Mouse (Mus musculus): ENCODE measurements around the gene Reg3g. TPM values are rescaled to one million over a fixed set of nuclear protein-coding genes. Genes with fewer than 3 reads are reported as not detected.

Gene Reg3g
- polyA plus RNA-seq (2014; fragmentation: Nextera tagmentation; extraction: Ambion mirVana) = not detected in 2 replicates

DNA sequence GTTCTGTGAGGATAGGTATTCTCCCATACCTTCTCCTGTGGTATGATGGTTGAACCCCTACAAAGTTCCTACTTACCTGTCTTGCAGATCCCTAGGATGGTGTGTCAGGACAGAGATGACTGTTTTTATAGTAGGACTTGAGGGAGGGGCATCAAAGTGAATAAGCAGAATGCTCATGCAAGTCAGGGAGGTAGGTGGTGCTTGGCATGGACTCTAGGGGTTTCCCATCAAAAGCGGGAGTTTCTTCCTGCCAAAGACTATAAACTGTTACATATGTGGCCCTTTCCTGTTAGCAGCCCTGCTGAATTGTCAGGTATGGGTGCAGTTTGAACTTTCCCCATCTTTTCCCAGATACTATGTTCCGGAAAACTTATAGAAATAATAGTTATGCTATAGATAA lies at the start of gene Reg3g:
Gene Reg3g (minus strand): TSS at position 101 of the 400 bp plus-strand sequence.
- no peaks in the 10 kb centered on the region for H3K27me3 ChIP-seq (ENCODE audit: control insufficient read depth, insufficient read depth, low read length)
- no peak within 1 kb of the TSS for H3K27ac ChIP-seq (ENCODE audit: low read depth, low read length)
- H3K9me3 ChIP-seq (ENCODE audit: control insufficient read depth, low read length) = no peaks in the 10 kb centered on the region
- no peaks in the 10 kb centered on the region for H3K4me1 ChIP-seq (ENCODE audit: control insufficient read depth, insufficient read depth, low read length)
- H3K9ac ChIP-seq (ENCODE audit: low read length) = no peak within 1 kb of the TSS
- DNase-seq (ENCODE audit: low spot score) = no peak
- H3K36me3 ChIP-seq (ENCODE audit: control insufficient read depth, insufficient read depth, low read length) = no peaks in the 10 kb centered on the region
- no peak within 1 kb of the TSS for H3K4me3 ChIP-seq (ENCODE audit: low read depth, low read length)
- no peak for ATAC-seq (ENCODE audit: insufficient read depth, low FRiP score, low TSS enrichment)
- WGBS = 92% methylated on average over 2 of the region's 2 CpGs
- no peak within 1 kb of the TSS for H3K4me2 ChIP-seq (ENCODE audit: low read depth)

- Histone ChIP-seq H3K27me3 (ENCODE audit: control insufficient read depth, insufficient read depth, low read length) (no peaks in the 10 kb centered on the region), H3K4me3 (ENCODE audit: low read depth, low read length) (no peak overlapping the region), H3K4me2 (ENCODE audit: low read depth) (no peak overlapping the region), H3K36me3 (ENCODE audit: control insufficient read depth, insufficient read depth, low read length) (no peaks in the 10 kb centered on the region), H3K9ac (ENCODE audit: low read length) (no peak overlapping the region), H3K27ac (ENCODE audit: low read depth, low read length) (no peak overlapping the region), H3K4me1 (ENCODE audit: control insufficient read depth, insufficient read depth, low read length) (no peaks in the 10 kb centered on the region), H3K9me3 (ENCODE audit: control insufficient read depth, low read length) (no peaks in the 10 kb centered on the region)
- 81% methylated on average over 3 of the region's 3 CpGs for WGBS
- ATAC-seq (ENCODE audit: insufficient read depth, low FRiP score, low TSS enrichment) (no peak), DNase-seq (ENCODE audit: low spot score) (no peak)
These were observed 47.2 kb upstream of the Reg3g start for GRCm38 (mm10) chr6:78515777-78516446.

- DNase-seq (ENCODE audit: low spot score) = peak; percentile 72
- Histone ChIP-seq H3K9me3 (ENCODE audit: control insufficient read depth, low read length) (no peaks in the 10 kb centered on the region), H3K4me1 (ENCODE audit: control insufficient read depth, insufficient read depth, low read length) (no peaks in the 10 kb centered on the region), H3K9ac (ENCODE audit: low read length) (no peak overlapping the region), H3K4me3 (ENCODE audit: low read depth, low read length) (no peak overlapping the region), H3K36me3 (ENCODE audit: control insufficient read depth, insufficient read depth, low read length) (no peaks in the 10 kb centered on the region), H3K4me2 (ENCODE audit: low read depth) (no peak overlapping the region), H3K27ac (ENCODE audit: low read depth, low read length) (no peak overlapping the region), H3K27me3 (ENCODE audit: control insufficient read depth, insufficient read depth, low read length) (no peaks in the 10 kb centered on the region)
- 0% methylated on average over 3 of the region's 3 CpGs for WGBS
- peak; percentile 74; the same call in 1 of the 2 replicates for ATAC-seq (ENCODE audit: insufficient read depth, low FRiP score, low TSS enrichment)
These were observed 44.2 kb upstream of the Reg3g start for GRCm38 (mm10) chr6:78512833-78513232.

DNA sequence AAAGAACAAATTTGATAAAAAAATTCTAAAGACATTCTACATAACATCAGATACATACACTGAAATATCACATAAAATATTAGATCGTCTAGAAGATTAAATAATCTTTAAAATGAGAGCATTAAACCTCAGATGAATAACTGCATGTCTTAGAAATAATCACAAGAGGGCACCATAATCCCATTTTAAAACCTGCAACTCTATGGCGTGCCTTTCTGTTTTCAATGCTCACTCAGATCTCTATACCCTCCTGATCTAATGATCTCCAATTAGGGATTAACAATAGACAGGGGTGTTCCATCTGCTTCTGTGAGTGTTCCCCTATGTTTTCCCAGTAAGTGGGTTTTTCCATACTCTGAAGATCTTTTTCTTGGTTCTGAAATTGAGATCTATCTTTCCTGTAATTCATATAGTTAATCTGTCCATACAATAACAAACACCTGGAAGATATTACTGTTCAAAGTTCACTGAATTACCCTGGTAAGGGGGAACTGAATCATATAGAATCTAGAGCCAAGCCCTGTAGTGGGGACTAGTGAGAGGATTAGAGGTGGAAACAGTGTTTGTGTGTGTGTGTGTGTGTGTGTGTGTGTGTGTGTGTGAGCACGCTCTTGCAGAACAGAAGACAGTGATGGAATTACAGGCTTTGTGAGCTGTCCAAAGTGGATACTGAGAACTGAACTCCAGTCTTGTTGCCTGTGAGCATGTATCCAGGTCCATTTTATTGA lies 41.7 kb upstream of the Reg3g start:
- DNase-seq (ENCODE audit: low spot score) (no peak), ATAC-seq (ENCODE audit: insufficient read depth, low FRiP score, low TSS enrichment) (no peak)
- H3K36me3 ChIP-seq (ENCODE audit: control insufficient read depth, insufficient read depth, low read length) = no peaks in the 10 kb centered on the region
- WGBS = 68% methylated on average over 3 of the region's 3 CpGs
- H3K4me2 ChIP-seq (ENCODE audit: low read depth) = no peak overlapping the region
- no peaks in the 10 kb centered on the region for H3K9me3 ChIP-seq (ENCODE audit: control insufficient read depth, low read length)
- no peaks in the 10 kb centered on the region for H3K27me3 ChIP-seq (ENCODE audit: control insufficient read depth, insufficient read depth, low read length)
- H3K4me1 ChIP-seq (ENCODE audit: control insufficient read depth, insufficient read depth, low read length) = no peaks in the 10 kb centered on the region
- H3K9ac ChIP-seq (ENCODE audit: low read length) = no peak overlapping the region
- no peak overlapping the region for H3K27ac ChIP-seq (ENCODE audit: low read depth, low read length)
- no peak overlapping the region for H3K4me3 ChIP-seq (ENCODE audit: low read depth, low read length)

- Histone ChIP-seq H3K36me3 (ENCODE audit: control insufficient read depth, insufficient read depth, low read length) (no peaks in the 10 kb centered on the region), H3K27me3 (ENCODE audit: control insufficient read depth, insufficient read depth, low read length) (no peaks in the 10 kb centered on the region), H3K9ac (ENCODE audit: low read length) (no peak overlapping the region), H3K4me1 (ENCODE audit: control insufficient read depth, insufficient read depth, low read length) (no peaks in the 10 kb centered on the region), H3K4me3 (ENCODE audit: low read depth, low read length) (no peak overlapping the region), H3K27ac (ENCODE audit: low read depth, low read length) (no peak overlapping the region), H3K4me2 (ENCODE audit: low read depth) (no peak overlapping the region), H3K9me3 (ENCODE audit: control insufficient read depth, low read length) (no peaks in the 10 kb centered on the region)
- WGBS = 69% methylated on average over 3 of the region's 3 CpGs
- ATAC-seq (ENCODE audit: insufficient read depth, low FRiP score, low TSS enrichment) (no peak), DNase-seq (ENCODE audit: low spot score) (no peak)
These were observed 37.1 kb upstream of the Reg3g start for GRCm38 (mm10) chr6:78505745-78506144.

DNA sequence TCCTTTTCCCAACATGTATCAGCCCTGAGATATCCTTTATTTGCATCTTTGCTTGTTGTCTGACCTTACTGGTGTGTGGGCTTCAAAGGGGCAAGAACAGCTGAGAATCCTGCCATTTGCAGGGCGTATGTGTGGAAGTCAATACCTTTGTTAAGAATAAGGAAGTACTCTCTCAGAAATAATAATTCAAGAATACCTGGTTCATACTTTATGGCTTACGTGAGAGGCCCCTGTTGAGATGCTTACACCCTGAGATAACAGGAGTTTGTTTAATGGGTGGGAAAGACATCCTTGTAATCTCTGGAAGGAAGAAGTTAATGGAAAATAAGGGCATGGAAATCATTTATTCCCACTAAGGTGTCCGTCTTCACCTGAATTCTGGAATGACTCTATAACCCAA lies 26.0 kb upstream of the Reg3g start:
- Histone ChIP-seq H3K4me2 (ENCODE audit: low read depth) (no peak overlapping the region), H3K27me3 (ENCODE audit: control insufficient read depth, insufficient read depth, low read length) (no peaks in the 10 kb centered on the region), H3K4me3 (ENCODE audit: low read depth, low read length) (no peak overlapping the region), H3K9me3 (ENCODE audit: control insufficient read depth, low read length) (no peaks in the 10 kb centered on the region), H3K4me1 (ENCODE audit: control insufficient read depth, insufficient read depth, low read length) (no peaks in the 10 kb centered on the region), H3K27ac (ENCODE audit: low read depth, low read length) (no peak overlapping the region), H3K9ac (ENCODE audit: low read length) (no peak overlapping the region), H3K36me3 (ENCODE audit: control insufficient read depth, insufficient read depth, low read length) (no peaks in the 10 kb centered on the region)
- 91% methylated on average over 3 of the region's 3 CpGs for WGBS
- ATAC-seq (ENCODE audit: insufficient read depth, low FRiP score, low TSS enrichment) (no peak), DNase-seq (ENCODE audit: low spot score) (no peak)

DNA sequence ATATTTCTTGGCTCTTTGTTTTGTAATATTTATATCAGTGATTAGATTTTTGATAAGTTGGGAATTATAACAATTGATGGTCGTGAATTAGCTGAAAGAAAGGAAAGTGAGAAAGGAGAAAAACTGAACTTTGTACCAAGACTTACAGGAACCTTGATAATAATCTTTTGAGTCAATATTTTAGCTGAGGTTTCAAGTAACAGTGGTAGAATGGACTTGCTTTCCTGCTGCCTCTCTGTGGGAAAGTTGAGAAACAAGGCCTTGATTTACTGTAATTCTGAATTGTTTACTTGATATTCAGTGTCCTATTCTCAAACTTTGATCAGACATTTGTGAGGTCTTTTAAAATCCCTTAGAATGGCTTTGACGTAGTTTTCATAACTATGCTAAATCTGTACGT lies 615 bp upstream of the Reg3g start:
- H3K27ac ChIP-seq (ENCODE audit: low read depth, low read length) = no peak overlapping the region
- 80% methylated on average over 3 of the region's 3 CpGs for WGBS
- no peak overlapping the region for H3K4me3 ChIP-seq (ENCODE audit: low read depth, low read length)
- H3K27me3 ChIP-seq (ENCODE audit: control insufficient read depth, insufficient read depth, low read length) = no peaks in the 10 kb centered on the region
- H3K9ac ChIP-seq (ENCODE audit: low read length) = no peak overlapping the region
- H3K9me3 ChIP-seq (ENCODE audit: control insufficient read depth, low read length) = no peaks in the 10 kb centered on the region
- no peak for ATAC-seq (ENCODE audit: insufficient read depth, low FRiP score, low TSS enrichment)
- H3K4me1 ChIP-seq (ENCODE audit: control insufficient read depth, insufficient read depth, low read length) = no peaks in the 10 kb centered on the region
- DNase-seq (ENCODE audit: low spot score) = no peak
- H3K36me3 ChIP-seq (ENCODE audit: control insufficient read depth, insufficient read depth, low read length) = no peaks in the 10 kb centered on the region
- H3K4me2 ChIP-seq (ENCODE audit: low read depth) = no peak overlapping the region

GRCm38 (mm10) chr6:78463266-78463665 lies 5.4 kb downstream of the Reg3g start:
- Histone ChIP-seq H3K9ac (ENCODE audit: low read length) (no peak overlapping the region), H3K9me3 (ENCODE audit: control insufficient read depth, low read length) (no peaks in the 10 kb centered on the region), H3K4me1 (ENCODE audit: control insufficient read depth, insufficient read depth, low read length) (no peaks in the 10 kb centered on the region), H3K27ac (ENCODE audit: low read depth, low read length) (no peak overlapping the region), H3K4me2 (ENCODE audit: low read depth) (no peak overlapping the region), H3K36me3 (ENCODE audit: control insufficient read depth, insufficient read depth, low read length) (no peaks in the 10 kb centered on the region), H3K4me3 (ENCODE audit: low read depth, low read length) (no peak overlapping the region), H3K27me3 (ENCODE audit: control insufficient read depth, insufficient read depth, low read length) (no peaks in the 10 kb centered on the region)
- ATAC-seq (ENCODE audit: insufficient read depth, low FRiP score, low TSS enrichment) = no peak
- DNase-seq (ENCODE audit: low spot score) = no peak
- 88% methylated on average over 2 of the region's 2 CpGs for WGBS

DNA sequence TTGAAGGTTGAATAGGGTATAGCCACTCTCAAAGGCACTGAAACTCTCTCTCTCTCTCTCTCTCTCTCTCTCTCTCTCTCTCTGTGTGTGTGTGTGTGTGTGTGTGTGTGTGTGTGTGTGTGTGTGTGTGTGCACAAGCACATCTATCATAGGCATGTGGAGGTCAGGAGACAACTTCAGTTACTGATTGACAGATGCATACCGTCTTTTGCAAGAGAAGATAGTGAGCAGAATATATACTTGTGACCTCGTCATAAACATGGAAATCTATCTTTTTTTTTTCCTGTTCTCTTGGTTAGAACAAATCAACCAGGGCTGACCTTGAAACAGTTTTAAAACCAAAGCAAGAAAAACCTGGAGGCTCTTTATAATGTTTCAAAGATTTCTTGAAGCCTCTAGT lies 6.3 kb downstream of the Reg3g start:
- no peak for ATAC-seq (ENCODE audit: insufficient read depth, low FRiP score, low TSS enrichment)

More for the DNA sequence above, 6.3 kb downstream of the Reg3g start:
- Histone ChIP-seq H3K36me3 (ENCODE audit: control insufficient read depth, insufficient read depth, low read length) (no peaks in the 10 kb centered on the region), H3K9ac (ENCODE audit: low read length) (no peak overlapping the region), H3K4me1 (ENCODE audit: control insufficient read depth, insufficient read depth, low read length) (no peaks in the 10 kb centered on the region), H3K9me3 (ENCODE audit: control insufficient read depth, low read length) (no peaks in the 10 kb centered on the region), H3K27me3 (ENCODE audit: control insufficient read depth, insufficient read depth, low read length) (no peaks in the 10 kb centered on the region), H3K4me2 (ENCODE audit: low read depth) (no peak overlapping the region), H3K4me3 (ENCODE audit: low read depth, low read length) (no peak overlapping the region), H3K27ac (ENCODE audit: low read depth, low read length) (no peak overlapping the region)
- WGBS = 83% methylated on average over 2 of the region's 2 CpGs
- DNase-seq (ENCODE audit: low spot score) = no peak

All from neural tube, embryonic 11.5 days (tissue).